Mouse (Mus musculus) G1E-ER4 (cell line): ENCODE results near the gene Col4a1. TPM values are rescaled to one million over a fixed set of nuclear protein-coding genes. Genes with fewer than 3 reads are reported as not detected.

Experiments
- GATA1 ChIP-seq: IDR thresholded peaks from one replicate; pipeline ENCODE4 v1.8.0; 2012; ENCODE audit warnings: low read length, inconsistent platforms
- polyA plus RNA-seq: library from polyadenylated mRNA; stranded (reverse); fragments of >175 nt; gene quantifications from 2 replicates; pipeline ENCODE4 v1.2.3, GENCODE M21; 2012

The Col4a1 gene
- polyA plus RNA-seq, 1 experiment, result not detected

GRCm38 (mm10) chr8:11338507-11338906, 25.9 kb upstream of the Col4a1 start:
- no peak for TF ChIP-seq GATA1

- TF ChIP-seq GATA1, result no peak
Measured at GRCm38 (mm10) chr8:11337642-11338041, 25.0 kb upstream of the Col4a1 start.

GRCm38 (mm10) chr8:11336346-11336745, 23.7 kb upstream of the Col4a1 start:
- TF ChIP-seq GATA1, result no peak

GRCm38 (mm10) chr8:11335238-11335637, 22.6 kb upstream of the Col4a1 start:
- no peak for TF ChIP-seq GATA1

- no peak for TF ChIP-seq GATA1
Measured at GRCm38 (mm10) chr8:11334493-11334892, 21.9 kb upstream of the Col4a1 start.

GRCm38 (mm10) chr8:11333746-11334145, 21.1 kb upstream of the Col4a1 start:
- no peak for TF ChIP-seq GATA1

GRCm38 (mm10) chr8:11331561-11331960, 18.9 kb upstream of the Col4a1 start:
- TF ChIP-seq GATA1, result no peak

GRCm38 (mm10) chr8:11327722-11328417, 15.2 kb upstream of the Col4a1 start:
- TF ChIP-seq GATA1, result no peak

- no peak for TF ChIP-seq GATA1
Measured at GRCm38 (mm10) chr8:11327298-11327697, 14.7 kb upstream of the Col4a1 start.

- TF ChIP-seq GATA1, result no peak
Measured at GRCm38 (mm10) chr8:11324801-11325395, 12.3 kb upstream of the Col4a1 start.

- no peak for TF ChIP-seq GATA1
Measured at GRCm38 (mm10) chr8:11323681-11324080, 11.1 kb upstream of the Col4a1 start.

- TF ChIP-seq GATA1, result no peak
Measured at GRCm38 (mm10) chr8:11322724-11323585, 10.3 kb upstream of the Col4a1 start.

- no peak for TF ChIP-seq GATA1
Measured at GRCm38 (mm10) chr8:11321841-11322240, 9.2 kb upstream of the Col4a1 start.

GRCm38 (mm10) chr8:11319405-11319804, 6.8 kb upstream of the Col4a1 start:
- TF ChIP-seq GATA1, result no peak

GRCm38 (mm10) chr8:11316118-11316517, 3.5 kb upstream of the Col4a1 start:
- no peak for TF ChIP-seq GATA1
